Mouse (Mus musculus) ES-E14 (cell line): ENCODE results near the gene Eef1akmt2.

Experiments used
- HCFC1 ChIP-seq: IDR thresholded peaks from 2 replicates; pipeline ENCODE4 v1.6.1; 2012; ENCODE audit warnings: low read length, inconsistent platforms, borderline replicate concordance; ENCODE audit not compliant: insufficient read depth
- MAFK ChIP-seq: IDR thresholded peaks from 2 replicates; pipeline ENCODE4 v1.6.1; 2014; ENCODE audit warnings: mild to moderate bottlenecking, low read depth, low read length, inconsistent platforms; ENCODE audit not compliant: insufficient read depth
- ZC3H11A ChIP-seq: IDR thresholded peaks from 2 replicates; pipeline ENCODE4 v1.6.1; 2012; ENCODE audit warnings: low read depth, mild to moderate bottlenecking, inconsistent platforms, low read length, borderline replicate concordance
- ZNF384 ChIP-seq: IDR thresholded peaks from 2 replicates; pipeline ENCODE4 v1.6.1; 2012; ENCODE audit warnings: low read depth, low read length, inconsistent platforms

DNA sequence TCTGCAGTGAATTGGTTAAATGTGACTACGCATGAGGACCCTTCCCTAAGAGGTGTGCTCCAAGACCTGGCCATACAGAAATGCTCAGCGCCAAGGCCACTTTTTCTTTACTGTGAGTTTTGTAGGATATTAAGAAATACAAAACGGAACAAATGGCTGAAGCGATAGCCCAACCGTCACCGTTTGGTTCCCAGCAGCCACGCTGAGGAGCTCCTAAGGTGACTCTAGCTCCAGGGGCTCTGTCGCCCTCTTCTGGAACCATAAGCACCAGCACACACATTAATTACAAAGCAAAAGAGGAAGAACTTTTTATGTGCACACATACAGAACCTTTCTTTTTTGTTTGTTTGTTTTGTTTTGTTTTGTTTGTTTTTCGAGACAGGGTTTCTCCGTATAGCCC lies 44.8 kb upstream of the Eef1akmt2 start:
- TF ChIP-seq MAFK (no peak), ZC3H11A (peak; percentile 45; the same call in 1 of the 2 replicates), HCFC1 (no peak), ZNF384 (peak; percentile 4; the same call in 1 of the 2 replicates)
